Mouse (Mus musculus) limb, embryonic 10.5 days (tissue): ENCODE results near the gene Btbd9. TPM values are rescaled to one million over a fixed set of nuclear protein-coding genes. Genes with fewer than 3 reads are reported as not detected.
A peak's percentile ranks its signal among the peaks of the same experiment; 100 is the strongest.

ENCODE experiments used
- DNase-seq: peaks from one replicate; pipeline ENCODE4 v3.0.0-alpha.2; 2017; ENCODE audit warnings: low spot score
- H3K27ac ChIP-seq: fragments of 300-500 bp; sonication (generic); 2 replicates; pipeline ENCODE4 v1.5.1; 2016; ENCODE audit warnings: mild to moderate bottlenecking
- H3K27me3 ChIP-seq: fragments of 300-500 bp; sonication (generic); 2 replicates; pipeline ENCODE4 v1.6.1; 2016; ENCODE audit warnings: low read depth, mild to moderate bottlenecking; ENCODE audit not compliant: poor library complexity, severe bottlenecking
- H3K36me3 ChIP-seq: fragments of 300-500 bp; sonication (generic); 2 replicates; pipeline ENCODE4 v1.6.1; 2016; ENCODE audit warnings: mild to moderate bottlenecking, moderate library complexity
- H3K4me1 ChIP-seq: fragments of 300-500 bp; sonication (generic); 2 replicates; pipeline ENCODE4 v1.6.1; 2016
- H3K4me3 ChIP-seq: fragments of 300-500 bp; sonication (generic); 2 replicates; pipeline ENCODE4 v1.5.1; 2016; ENCODE audit warnings: mild to moderate bottlenecking, moderate library complexity
- H3K9me3 ChIP-seq: fragments of 300-500 bp; sonication (generic); replicated peaks from 2 replicates; pipeline ENCODE4 v1.6.1; 2016; ENCODE audit warnings: mild to moderate bottlenecking
- WGBS: fragments of 180-500 bp; shearing (Covaris S2); methylation state at CpG from one replicate; pipeline ENCODE4 v1.1.7; 2016; 5-methylcytosine and 5-hydroxymethylcytosine counted together
- polyA plus RNA-seq: library from polyadenylated mRNA; unstranded; fragments of >200 nt; fragmentation: Nextera tagmentation; extraction: Ambion mirVana; gene quantifications from 2 replicates; pipeline ENCODE4 v1.2.1, GENCODE M21; 2016

Gene Btbd9
- polyA plus RNA-seq, 1 experiment from 2014 or later = 57.5 TPM

DNA sequence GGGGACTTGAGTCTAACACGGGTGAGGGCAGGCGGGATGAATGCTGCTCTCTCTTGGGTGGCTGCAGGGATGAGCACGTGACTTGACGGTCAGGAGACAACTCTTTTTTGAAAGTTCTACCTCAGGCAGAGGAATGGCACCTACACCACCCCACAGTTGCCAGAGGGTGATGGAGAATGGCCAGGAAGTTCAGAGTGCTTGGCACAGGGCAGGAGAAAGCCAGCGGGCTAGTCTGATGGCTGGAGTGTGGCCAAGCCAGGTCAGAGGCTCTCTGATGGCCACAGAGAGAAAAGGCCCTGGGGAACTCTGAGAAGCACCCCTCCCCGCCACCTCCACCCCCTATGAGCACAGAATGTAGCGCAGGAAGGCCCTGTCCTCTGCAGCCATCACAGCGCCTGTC, 366.0 kb downstream of the Btbd9 start:
- Histone ChIP-seq H3K27me3 (no peaks in the 10 kb centered on the region), H3K36me3 (peaks cover 75% of the 10 kb centered on the region), H3K9me3 (no peaks in the 10 kb centered on the region), H3K4me1 (peaks cover 22% of the 10 kb centered on the region), H3K27ac (no peak overlapping the region; the same call in 1 of the 2 replicates), H3K4me3 (no peak overlapping the region)
- 95% methylated on average over 8 of the region's 8 CpGs for WGBS
- DNase-seq = no peak

GRCm38 (mm10) chr17:30205062-30205825, 371.0 kb downstream of the Btbd9 start:
- 0 out of 2 replicates have a peak overlapping the region, but pooled peaks have one; percentile 16 for H3K27ac ChIP-seq
- no peak for DNase-seq
- H3K9me3 ChIP-seq = no peaks in the 10 kb centered on the region
- WGBS = 94% methylated on average over 17 of the region's 17 CpGs
- H3K36me3 ChIP-seq = peaks cover 49% of the 10 kb centered on the region
- H3K4me3 ChIP-seq = no peak overlapping the region
- no peaks in the 10 kb centered on the region for H3K27me3 ChIP-seq
- H3K4me1 ChIP-seq = peaks cover 44% of the 10 kb centered on the region

GRCm38 (mm10) chr17:30200283-30200682, 376.0 kb downstream of the Btbd9 start:
- Histone ChIP-seq H3K9me3 (no peaks in the 10 kb centered on the region), H3K36me3 (peaks cover 23% of the 10 kb centered on the region), H3K27ac (0 out of 2 replicates have a peak overlapping the region, but pooled peaks have one; percentile 51), H3K4me3 (no peak overlapping the region), H3K27me3 (no peaks in the 10 kb centered on the region), H3K4me1 (peaks cover 67% of the 10 kb centered on the region)
- no peak for DNase-seq
- 88% methylated on average over 4 of the region's 4 CpGs for WGBS

DNA sequence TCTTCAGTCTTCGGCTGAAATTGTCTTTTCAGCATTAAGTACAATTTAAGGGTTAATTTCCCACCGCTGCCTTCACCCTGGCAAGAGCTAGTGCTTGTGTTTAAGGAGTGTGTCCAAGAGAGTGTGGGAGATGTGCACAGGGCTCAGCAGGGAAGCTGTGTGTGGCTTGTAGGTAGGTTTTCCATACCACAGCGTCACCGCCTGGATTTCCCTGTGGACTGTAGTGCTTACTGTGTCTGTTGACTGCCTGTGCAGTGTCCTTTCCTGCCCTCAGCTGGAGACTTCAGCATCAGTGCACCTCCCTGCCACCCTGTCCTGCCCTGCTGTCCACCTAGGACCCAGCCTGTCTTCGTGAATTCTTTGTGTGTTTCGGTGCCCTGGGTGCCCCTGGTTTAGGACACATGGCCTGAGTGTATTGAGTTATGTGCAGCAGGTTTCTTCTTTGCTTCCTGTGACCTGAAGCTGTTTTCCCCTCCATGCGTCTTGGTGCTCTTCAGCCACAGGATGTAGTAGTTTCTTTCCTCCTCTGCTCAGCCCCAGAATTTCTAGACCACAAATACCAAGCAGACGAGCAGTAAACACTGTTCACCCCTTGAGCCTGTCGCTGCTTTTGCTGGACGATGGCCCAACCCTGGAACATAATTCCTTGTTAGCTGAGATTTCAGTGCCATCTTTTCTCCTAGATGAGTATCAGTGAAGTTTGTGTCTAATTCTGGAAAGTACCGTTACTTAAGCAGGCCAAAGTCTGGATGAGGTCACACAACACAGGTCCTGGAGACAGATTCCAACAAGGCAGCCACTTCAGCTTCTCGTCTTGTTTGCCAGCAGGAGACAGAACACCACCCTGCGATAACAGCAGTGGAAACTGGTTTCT, 376.7 kb downstream of the Btbd9 start:
- Histone ChIP-seq H3K27me3 (no peaks in the 10 kb centered on the region), H3K9me3 (no peaks in the 10 kb centered on the region), H3K27ac (no peak overlapping the region; the same call in 1 of the 2 replicates), H3K4me3 (no peak overlapping the region), H3K4me1 (peaks cover 71% of the 10 kb centered on the region), H3K36me3 (peaks cover 30% of the 10 kb centered on the region)
- DNase-seq = no peak
- WGBS = 89% methylated on average over 13 of the region's 13 CpGs

GRCm38 (mm10) chr17:30198422-30198821, 377.9 kb downstream of the Btbd9 start:
- 52% methylated on average over 10 of the region's 10 CpGs for WGBS
- Histone ChIP-seq H3K4me1 (peaks cover 68% of the 10 kb centered on the region), H3K36me3 (peaks cover 36% of the 10 kb centered on the region), H3K27me3 (no peaks in the 10 kb centered on the region), H3K9me3 (no peaks in the 10 kb centered on the region), H3K27ac (0 out of 2 replicates have a peak overlapping the region, but pooled peaks have one; percentile 34), H3K4me3 (no peak overlapping the region)
- DNase-seq = no peak

GRCm38 (mm10) chr17:30197280-30198030, 378.8 kb downstream of the Btbd9 start:
- 60% methylated on average over 12 of the region's 12 CpGs for WGBS

GRCm38 (mm10) chr17:30196401-30197279, 379.6 kb downstream of the Btbd9 start:
- Histone ChIP-seq H3K36me3 (peaks cover 44% of the 10 kb centered on the region), H3K27ac (peak overlapping the region; percentile 68), H3K27me3 (no peaks in the 10 kb centered on the region), H3K9me3 (no peaks in the 10 kb centered on the region), H3K4me3 (no peak overlapping the region), H3K4me1 (peaks cover 66% of the 10 kb centered on the region)
- WGBS = 80% methylated on average over 17 of the region's 17 CpGs
- DNase-seq = no peak

More at GRCm38 (mm10) chr17:30197280-30198030, 378.8 kb downstream of the Btbd9 start:
- Histone ChIP-seq H3K4me3 (no peak overlapping the region), H3K4me1 (peaks cover 70% of the 10 kb centered on the region), H3K9me3 (no peaks in the 10 kb centered on the region), H3K27me3 (no peaks in the 10 kb centered on the region), H3K27ac (peak overlapping the region; percentile 68), H3K36me3 (peaks cover 41% of the 10 kb centered on the region)
- no peak for DNase-seq

GRCm38 (mm10) chr17:30195591-30196183, 380.6 kb downstream of the Btbd9 start:
- Histone ChIP-seq H3K9me3 (no peaks in the 10 kb centered on the region), H3K27ac (no peak overlapping the region), H3K27me3 (no peaks in the 10 kb centered on the region), H3K36me3 (peaks cover 42% of the 10 kb centered on the region), H3K4me3 (no peak overlapping the region), H3K4me1 (peaks cover 73% of the 10 kb centered on the region)
- DNase-seq = no peak
- WGBS = 95% methylated on average over 21 of the region's 21 CpGs

DNA sequence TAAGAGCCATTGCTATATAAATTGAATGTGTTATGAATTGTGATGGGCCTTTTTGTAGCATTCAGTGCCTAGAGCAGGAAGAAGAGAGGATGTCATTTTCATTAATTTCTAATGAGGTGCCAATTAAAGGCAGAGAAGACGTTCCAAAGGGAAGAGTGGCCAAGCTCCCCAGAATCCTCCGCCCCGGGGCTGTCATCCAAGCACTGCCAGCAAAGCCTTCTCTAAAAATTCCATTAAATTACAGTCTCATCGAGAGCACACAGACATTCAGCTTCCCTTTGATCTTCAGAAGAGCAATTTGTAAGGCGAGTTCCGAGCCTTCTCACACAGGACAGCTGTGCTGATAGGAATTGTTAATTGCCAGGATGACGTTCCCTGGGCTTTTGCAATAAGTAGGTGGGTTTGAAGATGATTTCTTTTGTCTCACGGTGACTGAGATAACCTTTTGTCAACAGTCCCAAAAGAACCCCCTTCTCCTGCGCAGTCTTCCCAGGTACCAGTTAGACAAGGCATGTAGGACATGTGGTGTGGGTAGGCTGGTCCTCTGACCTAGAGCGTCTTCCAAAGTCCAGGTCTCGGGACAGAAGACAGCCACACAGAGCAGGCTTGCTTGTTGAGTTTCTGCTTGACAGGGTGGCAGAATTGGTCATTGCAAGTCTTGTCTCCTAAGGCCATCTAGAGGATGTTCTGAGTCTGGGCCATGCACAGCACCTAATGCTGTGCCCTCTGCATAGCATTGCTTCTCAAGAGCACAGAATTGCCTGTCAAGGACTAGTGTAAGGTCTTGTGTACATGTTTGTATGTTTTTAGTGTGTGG, 381.5 kb downstream of the Btbd9 start:
- 57% methylated on average over 11 of the region's 11 CpGs for whole genome bisulfite sequencing
- H3K36me3 ChIP-seq = peaks cover 36% of the 10 kb centered on the region
- H3K9me3 ChIP-seq = no peaks in the 10 kb centered on the region
- H3K4me1 ChIP-seq = peaks cover 79% of the 10 kb centered on the region
- H3K27me3 ChIP-seq = no peaks in the 10 kb centered on the region
- no peak for DNase-seq
- no peak overlapping the region for H3K4me3 ChIP-seq
- no peak overlapping the region for H3K27ac ChIP-seq

DNA sequence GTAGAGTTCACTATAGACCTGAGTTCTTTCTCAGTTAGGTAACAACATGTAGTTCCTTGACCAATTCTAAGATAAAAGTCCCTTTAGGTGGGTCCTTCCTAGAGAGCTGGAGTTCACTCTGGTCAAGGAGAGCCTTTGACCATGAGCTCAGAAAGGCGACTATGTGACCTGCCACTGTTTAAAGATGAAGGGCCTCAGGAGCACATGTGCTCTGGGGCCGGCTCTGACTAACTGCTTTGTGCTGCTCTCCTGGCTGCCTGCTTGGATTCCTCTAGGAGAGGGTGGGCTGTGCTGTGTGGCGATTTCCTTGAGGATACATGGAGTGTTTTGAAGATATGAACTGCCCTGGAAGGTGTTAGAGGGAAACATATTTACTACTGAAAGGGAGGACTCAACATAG, 382.2 kb downstream of the Btbd9 start:
- no peaks in the 10 kb centered on the region for H3K27me3 ChIP-seq
- no peak for DNase-seq
- H3K9me3 ChIP-seq = no peaks in the 10 kb centered on the region
- H3K4me3 ChIP-seq = no peak overlapping the region
- 62% methylated on average over 3 of the region's 3 CpGs for WGBS
- peaks cover 79% of the 10 kb centered on the region for H3K4me1 ChIP-seq
- no peak overlapping the region for H3K27ac ChIP-seq
- H3K36me3 ChIP-seq = peaks cover 36% of the 10 kb centered on the region

DNA sequence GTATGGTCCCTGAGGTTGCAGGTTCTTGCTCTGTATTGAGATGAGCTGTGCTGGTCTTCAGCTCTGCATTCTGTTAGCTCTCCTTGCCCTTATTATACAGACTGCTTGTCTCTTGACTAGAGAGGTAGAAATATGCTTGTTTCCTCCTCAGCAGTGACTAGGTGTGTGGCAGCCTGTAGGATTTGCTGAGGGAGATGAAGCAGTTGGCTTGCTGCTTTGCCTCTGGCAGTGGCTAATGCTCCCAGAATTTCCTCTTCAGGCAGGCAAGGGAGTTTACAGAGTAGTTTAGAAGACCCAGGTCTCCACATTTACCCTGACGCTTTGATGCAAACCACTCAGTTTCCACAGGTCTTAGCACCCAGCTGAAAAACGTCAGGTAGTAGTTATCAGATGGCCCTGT, 382.7 kb downstream of the Btbd9 start:
- Histone ChIP-seq H3K36me3 (peaks cover 36% of the 10 kb centered on the region), H3K9me3 (no peaks in the 10 kb centered on the region), H3K27ac (no peak overlapping the region), H3K27me3 (no peaks in the 10 kb centered on the region), H3K4me3 (no peak overlapping the region), H3K4me1 (peaks cover 78% of the 10 kb centered on the region)
- WGBS = 51% methylated on average over 2 of the region's 2 CpGs
- DNase-seq = no peak
